Mouse (Mus musculus) lung, postnatal 0 days (tissue): ENCODE measurements around the gene Lonp2.

Source experiments
- CTCF ChIP-seq: IDR thresholded peaks from 2 replicates; pipeline ENCODE4 v1.5.1; 2016; ENCODE audit warnings: antibody characterized with exemption, mild to moderate bottlenecking
- EP300 ChIP-seq: IDR thresholded peaks from 2 replicates; pipeline ENCODE4 v1.6.1; 2016; ENCODE audit warnings: antibody characterized with exemption, mild to moderate bottlenecking, control low read depth

- TF ChIP-seq EP300 (no peak), CTCF (no peak)
Observed at GRCm38 (mm10) chr8:86712594-86712993, 88.8 kb downstream of the Lonp2 start.
